Mouse (Mus musculus) MEL (cell line): ENCODE results near the gene Dok7. TPM values are rescaled to one million over a fixed set of nuclear protein-coding genes. Genes with fewer than 3 reads are reported as not detected.

ENCODE experiments used
- DNase-seq: peaks from one replicate; pipeline ENCODE4 v3.0.0; 2011; ENCODE audit warnings: low read depth, low spot score
- H3K27ac ChIP-seq: 2 replicates; pipeline ENCODE4 v1.5.1; 2012; ENCODE audit warnings: low read depth, mild to moderate bottlenecking, control low read depth, low read length, moderate library complexity; ENCODE audit not compliant: control insufficient read depth
- H3K27me3 ChIP-seq, 2 experiments: fragments of 150-350 bp in 1 of 2; sonication (generic) in 1 of 2; 2 replicates each; pipeline ENCODE4 v1.6.1; 2012; ENCODE audit warnings: low read length in 2 of 2, mild to moderate bottlenecking in 2 of 2, improper control_type of control experiment in 1 of 2, moderate library complexity in 1 of 2; ENCODE audit not compliant: insufficient read depth in 2 of 2, control insufficient read depth in 1 of 2
- H3K36me3 ChIP-seq, 2 experiments: 2 replicates each; pipeline ENCODE4 v1.6.1; 2012 to 2014; ENCODE audit warnings: low read length in 2 of 2, improper control_type of control experiment in 1 of 2, inconsistent platforms in 1 of 2, mild to moderate bottlenecking in 1 of 2; ENCODE audit not compliant: insufficient read depth in 2 of 2, control insufficient read depth in 1 of 2
- H3K4me1 ChIP-seq, 2 experiments: fragments of 150-350 bp in 1 of 2; sonication (generic) in 1 of 2; 2 replicates each; pipeline ENCODE4 v1.6.1; 2012; ENCODE audit warnings: low read length in 2 of 2, improper control_type of control experiment in 1 of 2, mild to moderate bottlenecking in 1 of 2; ENCODE audit not compliant: insufficient read depth in 2 of 2, control insufficient read depth in 1 of 2
- H3K4me3 ChIP-seq, 2 experiments: fragments of 150-350 bp in 1 of 2; sonication (generic) in 1 of 2; 2 replicates each; pipeline ENCODE4 v1.5.1; 2012; ENCODE audit warnings: low read depth in 2 of 2, low read length in 2 of 2, mild to moderate bottlenecking in 2 of 2, moderate library complexity in 2 of 2, control low read depth in 1 of 2, improper control_type of control experiment in 1 of 2; ENCODE audit not compliant: control insufficient read depth in 1 of 2, insufficient read depth in 1 of 2
- H3K79me2 ChIP-seq: 2 replicates; pipeline ENCODE4 v1.6.1; 2012; ENCODE audit warnings: mild to moderate bottlenecking, low read length, moderate library complexity; ENCODE audit not compliant: control insufficient read depth, poor library complexity, insufficient read depth
- H3K9ac ChIP-seq: 2 replicates; pipeline ENCODE4 v1.6.1; 2012; ENCODE audit warnings: low read depth, mild to moderate bottlenecking, control low read depth, low read length, moderate library complexity; ENCODE audit not compliant: control insufficient read depth, poor library complexity, severe bottlenecking
- H3K9me3 ChIP-seq: fragments of 150-350 bp; sonication (generic); replicated peaks from 2 replicates; pipeline ENCODE4 v1.6.1; 2012; ENCODE audit warnings: mild to moderate bottlenecking, low read length, improper control_type of control experiment, moderate library complexity; ENCODE audit not compliant: insufficient read depth
- CTCF ChIP-seq, 3 experiments: IDR thresholded peaks in 2 of 3; conservative IDR thresholded peaks in 1 of 3; 2 replicates each; pipeline ENCODE4 v1.5.1; 2011 to 2012; ENCODE audit warnings: low read length in 3 of 3, low read depth in 2 of 3, mild to moderate bottlenecking in 2 of 3, improper control_type of control experiment in 1 of 3, inconsistent platforms in 1 of 3, mixed read lengths in 1 of 3, moderate library complexity in 1 of 3; ENCODE audit not compliant: control insufficient read depth in 1 of 3, insufficient read depth in 1 of 3, poor library complexity in 1 of 3, severe bottlenecking in 1 of 3
- ELF1 ChIP-seq: IDR thresholded peaks from 2 replicates; pipeline ENCODE4 v1.6.1; 2014; ENCODE audit warnings: low read depth, mild to moderate bottlenecking, inconsistent platforms, low read length, improper control_type of control experiment, moderate library complexity
- GATA1 ChIP-seq: IDR thresholded peaks from 2 replicates; pipeline ENCODE4 v1.6.1; 2011; ENCODE audit warnings: low read depth, low read length, improper control_type of control experiment
- HCFC1 ChIP-seq: IDR thresholded peaks from 2 replicates; pipeline ENCODE4 v1.6.1; 2012; ENCODE audit warnings: low read depth, mild to moderate bottlenecking, inconsistent platforms, low read length, improper control_type of control experiment, moderate library complexity
- JUND ChIP-seq: IDR thresholded peaks from 2 replicates; pipeline ENCODE4 v1.6.1; 2011; ENCODE audit warnings: low read depth, mild to moderate bottlenecking, improper control_type of control experiment, low read length
- KAT2A ChIP-seq: conservative IDR thresholded peaks from 2 replicates; pipeline ENCODE4 v1.6.1; 2012; ENCODE audit warnings: low read depth, low read length, improper control_type of control experiment, inconsistent platforms
- MAFK ChIP-seq: IDR thresholded peaks from 2 replicates; pipeline ENCODE4 v1.6.1; 2011; ENCODE audit warnings: low read depth, mild to moderate bottlenecking, low read length, improper control_type of control experiment, borderline replicate concordance
- POLR2A ChIP-seq, 2 experiments: IDR thresholded peaks; 2 replicates each; pipeline ENCODE4 v1.6.1; 2011 to 2012; ENCODE audit warnings: low read length in 2 of 2, mild to moderate bottlenecking in 2 of 2, control low read depth in 1 of 2, improper control_type of control experiment in 1 of 2, low read depth in 1 of 2, moderate library complexity in 1 of 2; ENCODE audit not compliant: control insufficient read depth in 1 of 2, insufficient read depth in 1 of 2, poor library complexity in 1 of 2
- POLR2AphosphoS5 ChIP-seq: IDR thresholded peaks from 2 replicates; pipeline ENCODE4 v1.6.1; 2012; ENCODE audit warnings: low read depth, borderline replicate concordance, mild to moderate bottlenecking, inconsistent platforms, low read length, moderate library complexity, mixed read lengths
- RAD21 ChIP-seq: IDR thresholded peaks from 2 replicates; pipeline ENCODE4 v1.6.1; 2011; ENCODE audit warnings: mild to moderate bottlenecking, low read depth, low read length, improper control_type of control experiment
- RCOR1 ChIP-seq: IDR thresholded peaks from 2 replicates; pipeline ENCODE4 v1.6.1; 2012; ENCODE audit warnings: low read depth, mild to moderate bottlenecking, inconsistent platforms, low read length, improper control_type of control experiment
- SMC3 ChIP-seq: IDR thresholded peaks from 2 replicates; pipeline ENCODE4 v1.6.1; 2011; ENCODE audit warnings: low read depth, low read length, improper control_type of control experiment
- TCF12 ChIP-seq: IDR thresholded peaks from 2 replicates; pipeline ENCODE4 v1.6.1; 2014; ENCODE audit warnings: low read depth, mild to moderate bottlenecking, inconsistent platforms, low read length, improper control_type of control experiment, moderate library complexity
- USF1 ChIP-seq: IDR thresholded peaks from 2 replicates; pipeline ENCODE4 v1.6.1; 2014; ENCODE audit warnings: low read depth, mild to moderate bottlenecking, inconsistent platforms, low read length, improper control_type of control experiment, moderate library complexity
- ZKSCAN1 ChIP-seq: IDR thresholded peaks from 2 replicates; pipeline ENCODE4 v1.6.1; 2012; ENCODE audit warnings: low read depth, mild to moderate bottlenecking, inconsistent platforms, low read length, improper control_type of control experiment, moderate library complexity
- ZMIZ1 ChIP-seq: IDR thresholded peaks from 2 replicates; pipeline ENCODE4 v1.6.1; 2012; ENCODE audit warnings: low read depth, mild to moderate bottlenecking, inconsistent platforms, low read length, improper control_type of control experiment, moderate library complexity
- polyA plus RNA-seq, 2 experiments: library from polyadenylated mRNA; stranded (reverse) in 1 of 2; unstranded in 1 of 2; fragments of >175 nt in 1 of 2; fragments of >200 nt in 1 of 2; gene quantifications; 2 replicates each; pipeline versions ENCODE4 v1.2.1 to v1.2.4; 2012; ENCODE audit warnings: low replicate concordance in 2 of 2, low read depth in 1 of 2; ENCODE audit not compliant: insufficient read length in 2 of 2, insufficient read depth in 1 of 2, missing spikeins in 1 of 2
- total RNA-seq: library from RNA; depleted of rRNA; stranded (reverse); fragments of 300-350 nt; gene quantifications from 2 replicates; pipeline ENCODE4 v1.2.3, GENCODE M21; 2012

Gene Dok7
- total and polyA plus RNA-seq, 3 experiments, result 0.08 to 0.21 TPM; not detected in 1

- no peaks in the 10 kb centered on the region for H3K79me2 ChIP-seq
- H3K27me3 ChIP-seq, result peaks cover 4 to 7% of the 10 kb centered on the region in 2 experiments; a peak in 3 of 4 replicates
- H3K36me3 ChIP-seq, result no peaks in the 10 kb centered on the region
- no peak overlapping the region for H3K4me3 ChIP-seq
- no peaks in the 10 kb centered on the region for H3K9me3 ChIP-seq
- H3K4me1 ChIP-seq, result no peaks in the 10 kb centered on the region
- TF ChIP-seq MAFK (no peak), CTCF (IDR thresholded peaks at IDR 0.05 in 2 of 3, conservative IDR thresholded peaks at IDR 0.05 in 1 of 3; ENCODE audit: control insufficient read depth in 1 of 3, insufficient read depth in 1 of 3, low read depth in 2 of 3, low read length in 3 of 3, poor library complexity in 1 of 3, severe bottlenecking in 1 of 3) (no peak), ZMIZ1 (no peak), GATA1 (no peak), ELF1 (no peak), KAT2A (no peak), RCOR1 (no peak), HCFC1 (no peak), POLR2AphosphoS5 (no peak), POLR2A (IDR thresholded peaks at IDR 0.05; ENCODE audit: control insufficient read depth in 1 of 2, insufficient read depth in 1 of 2, low read depth in 1 of 2, low read length in 2 of 2, poor library complexity in 1 of 2) (no peak), JUND (no peak), TCF12 (no peak), RAD21 (no peak)
- H3K9ac ChIP-seq, result no peak overlapping the region
- no peak overlapping the region for H3K27ac ChIP-seq
- no peak for DNase-seq
Observed at GRCm38 (mm10) chr5:35129767-35130191, 73.2 kb downstream of the Dok7 start.

GRCm38 (mm10) chr5:35131237-35131636 lies 74.7 kb downstream of the Dok7 start:
- H3K36me3 ChIP-seq, result no peaks in the 10 kb centered on the region
- no peaks in the 10 kb centered on the region for H3K9me3 ChIP-seq
- no peaks in the 10 kb centered on the region for H3K4me1 ChIP-seq
- TF ChIP-seq SMC3 (peak; percentile 29), USF1 (no peak), CTCF (IDR thresholded peaks at IDR 0.05 in 2 of 3, conservative IDR thresholded peaks at IDR 0.05 in 1 of 3; ENCODE audit: control insufficient read depth in 1 of 3, insufficient read depth in 1 of 3, low read depth in 2 of 3, low read length in 3 of 3, poor library complexity in 1 of 3, severe bottlenecking in 1 of 3) (peak in 2 of 3 experiments; percentile 36 to 50; a peak in 4 of 6 replicates), ZKSCAN1 (no peak)
- TF ChIP-seq, all 39 proteins: peak for 2
- no peak overlapping the region for H3K4me3 ChIP-seq
- no peaks in the 10 kb centered on the region for H3K79me2 ChIP-seq
- H3K9ac ChIP-seq, result no peak overlapping the region
- peaks cover 4 to 7% of the 10 kb centered on the region in 2 experiments; a peak in 2 of 4 replicates for H3K27me3 ChIP-seq
- no peak for DNase-seq
- H3K27ac ChIP-seq, result no peak overlapping the region
